Mouse (Mus musculus) ES-E14 (cell line): ENCODE measurements around the gene Atxn1. TPM values are rescaled to one million over a fixed set of nuclear protein-coding genes. Genes with fewer than 3 reads are reported as not detected.

Source experiments
- DNase-seq: peaks from one replicate; pipeline ENCODE4 v3.0.0-alpha.2; 2013; ENCODE audit warnings: low read depth, low spot score
- H3K27ac ChIP-seq: 2 replicates; pipeline ENCODE4 v1.5.1; 2012; ENCODE audit warnings: low read depth, mild to moderate bottlenecking, low read length, moderate library complexity, mixed read lengths; ENCODE audit not compliant: poor library complexity, insufficient read depth, severe bottlenecking
- H3K36me3 ChIP-seq: 2 replicates; pipeline ENCODE4 v1.6.1; 2012; ENCODE audit warnings: mild to moderate bottlenecking, low read length, moderate library complexity, mixed read lengths; ENCODE audit not compliant: control insufficient read depth, poor library complexity, insufficient read depth, severe bottlenecking
- H3K4me1 ChIP-seq, 2 experiments: fragments of 150-350 bp in 1 of 2; sonication (generic) in 1 of 2; 2 replicates each; pipeline ENCODE4 v1.6.1; 2012; ENCODE audit warnings: low read length in 2 of 2, mild to moderate bottlenecking in 1 of 2, mixed read lengths in 1 of 2; ENCODE audit not compliant: control insufficient read depth in 2 of 2, insufficient read depth in 2 of 2, poor library complexity in 1 of 2
- H3K4me3 ChIP-seq, 2 experiments: fragments of 150-350 bp in 1 of 2; sonication (generic) in 1 of 2; 2 replicates each; pipeline ENCODE4 v1.5.1; 2012; ENCODE audit warnings: low read length in 2 of 2, low read depth in 1 of 2, mild to moderate bottlenecking in 1 of 2, mixed read lengths in 1 of 2; ENCODE audit not compliant: insufficient read depth in 1 of 2, poor library complexity in 1 of 2, severe bottlenecking in 1 of 2
- H3K9ac ChIP-seq: 2 replicates; pipeline ENCODE4 v1.6.1; 2012; ENCODE audit warnings: low read depth, mild to moderate bottlenecking, low read length, mixed read lengths; ENCODE audit not compliant: poor library complexity, insufficient read depth, severe bottlenecking
- H3K9me3 ChIP-seq: fragments of 150-350 bp; sonication (generic); 2 replicates; pipeline ENCODE4 v1.6.1; 2012; ENCODE audit warnings: low read depth, mild to moderate bottlenecking, low read length; ENCODE audit not compliant: control insufficient read depth, insufficient read depth
- CHD2 ChIP-seq: IDR thresholded peaks from 2 replicates; pipeline ENCODE4 v1.6.1; 2014; ENCODE audit warnings: mild to moderate bottlenecking, low read depth, low read length, inconsistent platforms
- HCFC1 ChIP-seq: IDR thresholded peaks from 2 replicates; pipeline ENCODE4 v1.6.1; 2012; ENCODE audit warnings: low read length, inconsistent platforms, borderline replicate concordance; ENCODE audit not compliant: insufficient read depth
- MAFK ChIP-seq: IDR thresholded peaks from 2 replicates; pipeline ENCODE4 v1.6.1; 2014; ENCODE audit warnings: mild to moderate bottlenecking, low read depth, low read length, inconsistent platforms; ENCODE audit not compliant: insufficient read depth
- ZC3H11A ChIP-seq: IDR thresholded peaks from 2 replicates; pipeline ENCODE4 v1.6.1; 2012; ENCODE audit warnings: low read depth, mild to moderate bottlenecking, inconsistent platforms, low read length, borderline replicate concordance
- ZNF384 ChIP-seq: IDR thresholded peaks from 2 replicates; pipeline ENCODE4 v1.6.1; 2012; ENCODE audit warnings: low read depth, low read length, inconsistent platforms
- in situ Hi-C, 2 experiments: fragments of 600-800 bp; cut with MboI; formaldehyde crosslinking; loops; one replicate each; pipeline ENCODE4 v1.15.1; 2025; ENCODE audit warnings: low sequenced_read_pairs in 2 of 2, inconsistent platforms in 1 of 2; ENCODE audit not compliant: unreplicated experiment in 2 of 2
- total RNA-seq: library from RNA; depleted of rRNA; stranded (reverse); fragments of 300-350 nt; gene quantifications from 2 replicates; pipeline ENCODE4 v1.2.3, GENCODE M21; 2012

Atxn1 gene
- total RNA-seq, 1 experiment: 7.8 TPM

DNA sequence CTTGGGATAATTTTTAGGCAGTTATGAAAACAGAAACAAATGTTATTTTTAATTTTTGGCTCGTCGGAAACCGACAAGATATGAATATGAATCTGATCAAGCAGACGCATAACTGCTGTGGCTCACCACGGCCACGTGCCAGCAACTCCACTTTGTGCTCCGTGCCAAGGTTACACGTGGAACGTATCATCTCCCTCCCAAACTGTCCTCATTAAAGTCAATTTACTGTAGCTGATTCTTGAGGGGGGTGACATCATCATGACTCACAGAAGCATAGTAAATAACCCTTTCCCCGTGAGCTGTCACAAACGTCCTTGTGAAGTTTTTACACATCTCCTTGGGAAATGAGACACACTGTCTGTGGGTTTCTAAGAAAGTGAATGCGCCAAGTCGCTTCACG, 97.5 kb downstream of the Atxn1 start:
- H3K9me3 ChIP-seq: no peaks in the 10 kb centered on the region

DNA sequence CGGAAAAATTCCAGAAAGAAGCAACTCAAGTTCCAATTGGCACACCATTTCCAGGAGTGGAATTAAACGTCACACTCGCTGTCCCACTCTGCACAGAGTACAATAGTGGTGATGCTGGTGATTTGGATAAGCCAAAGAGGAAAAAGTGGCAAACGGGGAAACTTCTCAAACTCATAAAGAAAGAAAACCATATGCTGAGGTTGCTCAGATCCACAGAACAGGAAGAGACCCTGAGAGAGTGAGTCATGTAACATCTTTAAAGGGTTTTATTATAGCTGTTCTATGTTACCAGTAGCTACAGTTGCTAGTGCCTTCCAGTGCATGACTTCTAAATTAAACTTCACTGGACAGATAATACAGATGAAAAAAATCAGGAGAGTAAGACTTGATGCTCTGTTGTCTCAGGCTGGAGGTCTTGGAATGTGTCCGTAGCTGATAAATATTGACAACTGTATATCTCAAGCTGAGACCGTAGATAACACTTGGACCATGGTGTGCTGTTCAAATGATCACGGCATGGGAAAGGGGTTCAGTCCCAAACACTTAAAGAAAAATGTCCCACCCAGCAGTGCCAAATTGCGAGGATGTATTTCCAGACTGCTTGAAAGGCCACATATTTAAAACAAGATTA, 98.1 kb downstream of the Atxn1 start:
- Histone ChIP-seq H3K4me3 (no peak overlapping the region), H3K4me1 (no peaks in the 10 kb centered on the region), H3K36me3 (no peaks in the 10 kb centered on the region), H3K9ac (no peak overlapping the region), H3K9me3 (no peaks in the 10 kb centered on the region), H3K27ac (no peak overlapping the region)
- in situ Hi-C loops: no loop called here
- TF ChIP-seq MAFK (no peak), ZNF384 (no peak), HCFC1 (no peak), CHD2 (no peak), ZC3H11A (no peak)
- DNase-seq: no peak

More for the DNA sequence above, 97.5 kb downstream of the Atxn1 start:
- no peaks in the 10 kb centered on the region for H3K4me1 ChIP-seq
- H3K27ac ChIP-seq: no peak overlapping the region
- TF ChIP-seq ZNF384 (no peak), MAFK (no peak), CHD2 (no peak), HCFC1 (no peak), ZC3H11A (no peak)
- H3K4me3 ChIP-seq: no peak overlapping the region
- H3K36me3 ChIP-seq: no peaks in the 10 kb centered on the region
- in situ Hi-C loops: no loop called here
- H3K9ac ChIP-seq: no peak overlapping the region
- DNase-seq: no peak

GRCm38 (mm10) chr13:45865620-45866019, 99.2 kb downstream of the Atxn1 start:
- Histone ChIP-seq H3K27ac (no peak overlapping the region), H3K9me3 (no peaks in the 10 kb centered on the region), H3K36me3 (no peaks in the 10 kb centered on the region), H3K4me1 (no peaks in the 10 kb centered on the region), H3K4me3 (no peak overlapping the region), H3K9ac (no peak overlapping the region)
- DNase-seq: no peak
- no peak for TF ChIP-seq HCFC1
- in situ Hi-C loops: no loop called here

DNA sequence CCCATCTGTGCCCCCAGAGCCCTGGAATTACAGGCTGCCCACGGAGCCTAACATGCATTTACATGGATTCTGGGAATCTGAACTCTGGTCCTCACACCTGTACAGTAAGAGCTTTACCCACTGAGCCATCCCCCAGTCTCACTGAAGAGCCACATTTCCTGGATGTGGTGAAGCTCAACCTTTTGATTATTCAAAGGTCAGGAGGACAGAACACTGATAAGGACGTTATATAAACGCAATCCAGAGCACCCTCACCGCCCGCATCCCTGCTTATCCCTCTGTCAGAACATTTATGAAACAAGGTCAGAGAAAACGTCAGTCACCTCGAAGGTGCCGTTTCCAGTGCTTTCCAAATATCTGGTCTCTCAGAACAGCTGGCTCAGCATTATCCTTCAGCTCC, 101.0 kb downstream of the Atxn1 start:
- Histone ChIP-seq H3K4me1 (no peaks in the 10 kb centered on the region), H3K9ac (no peak overlapping the region), H3K36me3 (no peaks in the 10 kb centered on the region), H3K9me3 (no peaks in the 10 kb centered on the region), H3K4me3 (no peak overlapping the region), H3K27ac (no peak overlapping the region)
- TF ChIP-seq MAFK (peak; percentile 40; the same call in 1 of the 2 replicates), ZNF384 (no peak)
- in situ Hi-C loops: no loop called here
- DNase-seq: no peak

GRCm38 (mm10) chr13:45861885-45862605, 102.8 kb downstream of the Atxn1 start:
- Histone ChIP-seq H3K9ac (no peak overlapping the region), H3K4me3 (no peak overlapping the region), H3K4me1 (no peaks in the 10 kb centered on the region), H3K36me3 (no peaks in the 10 kb centered on the region), H3K27ac (no peak overlapping the region), H3K9me3 (no peaks in the 10 kb centered on the region)
- DNase-seq: no peak
- in situ Hi-C loops: no loop called here
- TF ChIP-seq ZC3H11A (no peak), HCFC1 (no peak), ZNF384 (no peak), MAFK (no peak), CHD2 (no peak)
